Mouse (Mus musculus) forebrain, embryonic 12.5 days (tissue): ENCODE results near the gene Pter. TPM values are rescaled to one million over a fixed set of nuclear protein-coding genes. Genes with fewer than 3 reads are reported as not detected.

Source experiments
- ATAC-seq: fragments of 200-750 bp; cut with Nextera tagmentation; 2 replicates; pipeline ENCODE4 v1.8.0; 2017; ENCODE audit warnings: moderate TSS enrichment; ENCODE audit not compliant: low FRiP score
- H3K27ac ChIP-seq: fragments of 300-500 bp; sonication (generic); 2 replicates; pipeline ENCODE4 v1.5.1; 2016; ENCODE audit warnings: mild to moderate bottlenecking
- H3K27me3 ChIP-seq: fragments of 300-500 bp; sonication (generic); 2 replicates; pipeline ENCODE4 v1.6.1; 2016; ENCODE audit warnings: mild to moderate bottlenecking
- H3K36me3 ChIP-seq: fragments of 300-500 bp; sonication (generic); replicated peaks from 2 replicates; pipeline ENCODE4 v1.6.1; 2016; ENCODE audit warnings: mild to moderate bottlenecking
- H3K4me1 ChIP-seq: fragments of 300-500 bp; sonication (generic); 2 replicates; pipeline ENCODE4 v1.6.1; 2016
- H3K4me2 ChIP-seq: fragments of 300-500 bp; sonication (generic); 2 replicates; pipeline ENCODE4 v1.6.1; 2016; ENCODE audit warnings: mild to moderate bottlenecking, moderate library complexity
- H3K4me3 ChIP-seq: fragments of 300-500 bp; sonication (generic); replicated peaks from 2 replicates; pipeline ENCODE4 v1.5.1; 2016; ENCODE audit warnings: mild to moderate bottlenecking
- H3K9ac ChIP-seq: fragments of 300-500 bp; sonication (generic); 2 replicates; pipeline ENCODE4 v1.6.1; 2016; ENCODE audit warnings: mild to moderate bottlenecking
- H3K9me3 ChIP-seq: fragments of 300-500 bp; sonication (generic); 2 replicates; pipeline ENCODE4 v1.6.1; 2016
- WGBS: fragments of 180-500 bp; shearing (Covaris S2); methylation state at CpG from one replicate; pipeline ENCODE4 v1.1.7; 2016; 5-methylcytosine and 5-hydroxymethylcytosine counted together
- polyA plus RNA-seq: library from polyadenylated mRNA; unstranded; fragments of >200 nt; fragmentation: Nextera tagmentation; extraction: Ambion mirVana; gene quantifications from 2 replicates; pipeline ENCODE4 v1.2.1, GENCODE M21; 2016

Gene Pter
- polyA plus RNA-seq, 1 experiment from 2014 or later = 7.5 TPM

DNA sequence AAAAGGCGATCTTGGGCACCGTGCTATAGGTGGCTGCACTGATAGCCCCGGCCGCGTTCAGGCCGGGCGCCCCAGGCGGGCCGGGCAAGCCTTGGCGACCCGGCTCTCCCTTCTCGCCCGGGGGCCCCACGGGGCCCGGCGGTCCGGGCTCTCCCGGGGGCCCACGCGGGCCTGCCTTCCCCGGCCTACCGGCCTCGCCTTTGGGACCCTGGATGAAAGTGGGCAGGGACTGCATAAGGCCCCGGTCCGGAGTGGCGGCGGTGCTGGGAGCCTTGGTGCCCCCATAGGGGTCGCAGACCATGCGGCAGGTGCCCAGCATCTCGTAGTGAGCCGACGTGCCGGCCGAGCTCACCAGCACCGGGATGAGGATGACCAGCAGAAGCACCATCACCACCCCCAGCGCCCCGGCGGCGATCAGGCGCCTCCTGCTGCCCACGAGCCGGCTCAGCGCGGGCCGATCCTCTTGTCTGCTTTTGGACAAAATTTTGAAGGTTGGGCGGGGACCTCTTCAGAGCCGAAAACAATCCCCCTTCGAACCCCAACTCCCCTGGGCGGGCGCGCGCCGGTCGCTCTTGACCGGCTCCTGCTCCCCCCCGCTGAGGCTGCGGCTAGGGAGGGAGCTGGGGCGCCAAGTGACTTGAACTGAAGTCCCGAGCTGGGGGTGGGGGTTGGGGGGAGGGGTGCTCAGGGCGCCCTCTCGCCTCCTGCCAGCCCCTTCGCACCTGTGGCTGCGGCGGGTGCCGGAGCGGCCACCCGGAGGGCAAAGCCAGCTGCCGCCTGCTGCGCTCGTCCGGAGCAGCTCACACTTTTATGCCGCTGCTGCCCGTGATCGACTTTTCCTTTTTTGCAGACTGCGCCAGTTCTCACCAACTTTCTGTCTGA is 86.9 kb downstream of the Pter start:
- Histone ChIP-seq H3K27me3 (peaks cover 53% of the 10 kb centered on the region), H3K36me3 (no peaks in the 10 kb centered on the region), H3K4me2 (peak overlapping the region; percentile 100), H3K9ac (peak overlapping the region; percentile 59), H3K27ac (no peak overlapping the region), H3K4me1 (peaks cover 18% of the 10 kb centered on the region), H3K4me3 (peak overlapping the region; percentile 61), H3K9me3 (no peaks in the 10 kb centered on the region)
- whole genome bisulfite sequencing = 0% methylated on average over 73 of the region's 75 CpGs
- peak; percentile 78 for ATAC-seq

DNA sequence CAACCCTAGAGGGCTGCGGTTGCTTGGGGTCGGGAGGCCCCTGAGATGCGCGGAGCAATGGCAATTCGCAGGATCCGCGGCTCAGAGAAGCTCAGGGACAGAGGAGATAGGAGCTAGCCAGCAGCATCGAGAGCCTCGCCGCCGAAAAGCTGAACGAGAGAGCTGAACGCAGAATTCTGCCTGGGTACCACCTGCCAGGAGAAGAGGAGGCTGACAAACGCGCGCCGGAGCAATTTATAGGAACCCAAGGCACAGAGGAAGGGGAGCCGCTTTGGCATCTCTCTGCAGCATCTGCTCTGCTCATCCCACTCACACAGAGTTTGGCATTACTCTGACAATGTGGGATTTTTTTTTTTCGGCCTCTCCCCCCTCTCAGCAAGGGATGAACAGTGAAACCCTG is 87.6 kb downstream of the Pter start, which contains the start of gene C1ql3:
C1ql3 (minus strand) TSS at position 335 of the 400 bp plus-strand sequence.
- H3K4me3 ChIP-seq = peak within 1 kb of the TSS; percentile 61
- WGBS = under 1% methylated on average over 19 of the region's 19 CpGs
- no peak within 1 kb of the TSS for H3K27ac ChIP-seq
- no peaks in the 10 kb centered on the region for H3K36me3 ChIP-seq
- H3K9me3 ChIP-seq = no peaks in the 10 kb centered on the region
- peaks cover 18% of the 10 kb centered on the region for H3K4me1 ChIP-seq
- peak within 1 kb of the TSS; percentile 100 for H3K4me2 ChIP-seq
- ATAC-seq = peak; percentile 51; the same call in 1 of the 2 replicates
- peaks cover 53% of the 10 kb centered on the region for H3K27me3 ChIP-seq
- H3K9ac ChIP-seq = peak within 1 kb of the TSS; percentile 59

DNA sequence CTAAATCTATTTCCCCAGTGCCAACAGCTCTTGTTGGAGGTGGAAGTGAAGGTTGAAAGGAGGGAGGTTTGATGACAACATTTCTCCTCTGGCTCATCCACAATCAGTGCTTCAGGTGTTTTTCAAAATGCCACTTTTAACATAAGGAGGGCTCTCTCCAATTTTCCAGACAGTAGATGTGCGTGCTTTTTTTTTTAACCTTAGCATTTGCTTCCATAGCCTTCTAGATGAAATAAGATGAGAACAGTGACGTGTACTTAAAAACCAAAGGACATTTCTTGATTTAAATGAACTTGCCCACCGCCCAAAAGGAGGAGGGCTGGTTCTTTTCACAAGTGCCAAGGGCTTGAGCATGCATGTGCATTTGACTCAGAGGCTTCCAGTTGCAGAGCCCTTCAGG is 88.1 kb downstream of the Pter start:
- peaks cover 53% of the 10 kb centered on the region for H3K27me3 ChIP-seq
- 27% methylated on average over 3 of the region's 3 CpGs for WGBS
- no peak for ATAC-seq
- no peaks in the 10 kb centered on the region for H3K36me3 ChIP-seq
- H3K9ac ChIP-seq = no peak overlapping the region
- H3K4me1 ChIP-seq = peaks cover 18% of the 10 kb centered on the region
- H3K4me2 ChIP-seq = peak overlapping the region; percentile 100; the same call in 1 of the 2 replicates
- no peaks in the 10 kb centered on the region for H3K9me3 ChIP-seq
- no peak overlapping the region for H3K27ac ChIP-seq
- H3K4me3 ChIP-seq = peak overlapping the region; percentile 61

DNA sequence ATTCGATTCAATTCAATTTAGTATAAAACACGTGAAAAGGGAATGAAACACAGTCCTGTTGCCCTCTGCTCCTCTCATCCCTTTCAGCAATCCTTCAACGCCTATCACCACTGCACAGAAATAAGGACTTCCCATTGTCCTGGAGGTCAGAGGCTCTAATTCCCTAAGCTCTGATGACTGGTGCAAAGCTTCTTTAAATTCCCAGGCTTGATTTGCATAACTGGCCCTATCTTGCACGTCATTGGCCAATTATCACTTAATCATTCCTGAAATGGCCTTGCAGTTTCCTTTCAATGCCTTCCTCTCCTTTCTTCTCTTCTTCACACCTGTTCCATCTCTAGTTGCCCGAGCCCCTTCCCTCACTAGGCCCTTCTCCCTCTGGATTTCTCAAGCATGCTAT is 94.5 kb downstream of the Pter start:
- Histone ChIP-seq H3K4me3 (no peak overlapping the region), H3K27me3 (peaks cover 5% of the 10 kb centered on the region), H3K4me2 (no peak overlapping the region), H3K9ac (no peak overlapping the region), H3K4me1 (0 out of 2 replicates have a peak, but pooled peaks cover 4% of the 10 kb centered on the region), H3K9me3 (no peaks in the 10 kb centered on the region), H3K27ac (no peak overlapping the region), H3K36me3 (no peaks in the 10 kb centered on the region)
- ATAC-seq = no peak
- WGBS = 22% methylated on average over 5 of the region's 5 CpGs

DNA sequence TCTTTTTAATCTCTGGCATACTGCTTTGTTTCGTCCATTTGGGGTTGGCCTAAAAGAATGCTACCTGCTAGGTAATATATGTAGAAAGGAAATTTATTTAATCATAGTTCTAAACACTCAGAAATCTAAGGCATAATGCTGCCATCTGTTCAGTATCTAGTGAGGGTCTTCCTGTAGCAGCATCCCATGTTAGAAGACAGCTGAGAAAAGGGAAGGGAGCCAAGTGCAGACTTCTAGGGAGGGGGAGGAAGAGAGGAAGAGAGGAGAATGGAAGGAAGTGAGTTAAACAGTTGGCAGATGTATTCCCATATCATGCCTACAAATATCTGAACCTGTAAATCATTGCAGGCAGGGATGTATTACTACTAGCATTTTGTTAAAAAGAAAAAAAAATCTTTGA is 95.0 kb downstream of the Pter start:
- ATAC-seq = no peak
- Histone ChIP-seq H3K4me3 (no peak overlapping the region), H3K4me1 (0 out of 2 replicates have a peak, but pooled peaks cover 4% of the 10 kb centered on the region), H3K9me3 (no peaks in the 10 kb centered on the region), H3K36me3 (no peaks in the 10 kb centered on the region), H3K27ac (no peak overlapping the region), H3K9ac (no peak overlapping the region), H3K4me2 (no peak overlapping the region), H3K27me3 (peaks cover under 1% of the 10 kb centered on the region)
- WGBS = 66% methylated on average over 1 of the region's 1 CpGs

DNA sequence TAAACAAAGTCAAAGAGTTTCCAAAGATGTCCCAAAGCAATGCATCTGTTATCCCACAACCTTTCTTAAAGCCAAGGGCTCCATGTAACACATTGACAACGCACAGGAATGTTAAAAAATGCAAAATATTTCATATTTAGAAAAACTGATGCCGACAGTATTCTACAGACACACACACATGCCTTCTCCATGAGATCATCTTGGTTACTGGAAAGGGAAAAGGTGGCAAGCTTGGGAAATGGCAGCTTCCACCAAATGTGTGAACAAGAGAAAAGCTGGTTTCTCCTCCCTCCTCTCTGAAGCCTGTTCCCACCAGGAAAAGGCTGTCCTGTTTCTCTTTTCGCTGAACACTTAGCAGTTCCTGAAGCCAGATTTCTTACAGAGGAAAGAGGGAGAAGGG is 114.9 kb downstream of the Pter start:
- Histone ChIP-seq H3K27ac (no peak overlapping the region), H3K36me3 (no peaks in the 10 kb centered on the region), H3K9me3 (no peaks in the 10 kb centered on the region), H3K27me3 (no peaks in the 10 kb centered on the region), H3K4me3 (no peak overlapping the region), H3K4me1 (no peaks in the 10 kb centered on the region), H3K9ac (no peak overlapping the region), H3K4me2 (no peak overlapping the region)
- no peak for ATAC-seq
- WGBS = 84% methylated on average over 3 of the region's 3 CpGs

DNA sequence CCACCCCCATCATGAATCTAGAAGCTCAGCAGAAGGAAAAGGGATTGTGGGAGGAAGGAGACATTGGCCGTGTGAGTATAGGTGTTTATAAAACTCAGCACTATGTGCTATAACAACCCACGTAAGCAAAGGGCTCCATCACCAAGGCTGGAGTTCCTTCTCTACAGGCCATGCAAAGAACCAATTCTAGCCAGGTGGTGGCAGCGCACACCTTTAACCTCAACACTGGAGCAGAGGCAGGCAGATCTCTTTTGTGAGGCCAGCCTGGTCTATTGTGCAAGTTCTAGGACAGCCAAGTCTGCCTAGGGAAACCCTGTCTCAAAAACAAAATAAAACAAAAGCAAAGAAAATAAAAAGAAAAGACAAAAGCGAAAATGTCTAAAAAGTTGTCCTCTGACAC is 115.9 kb downstream of the Pter start:
- Histone ChIP-seq H3K36me3 (no peaks in the 10 kb centered on the region), H3K9me3 (no peaks in the 10 kb centered on the region), H3K4me3 (no peak overlapping the region), H3K27me3 (no peaks in the 10 kb centered on the region), H3K4me2 (no peak overlapping the region), H3K9ac (no peak overlapping the region), H3K27ac (no peak overlapping the region), H3K4me1 (no peaks in the 10 kb centered on the region)
- 87% methylated on average over 4 of the region's 4 CpGs for WGBS
- ATAC-seq = no peak

DNA sequence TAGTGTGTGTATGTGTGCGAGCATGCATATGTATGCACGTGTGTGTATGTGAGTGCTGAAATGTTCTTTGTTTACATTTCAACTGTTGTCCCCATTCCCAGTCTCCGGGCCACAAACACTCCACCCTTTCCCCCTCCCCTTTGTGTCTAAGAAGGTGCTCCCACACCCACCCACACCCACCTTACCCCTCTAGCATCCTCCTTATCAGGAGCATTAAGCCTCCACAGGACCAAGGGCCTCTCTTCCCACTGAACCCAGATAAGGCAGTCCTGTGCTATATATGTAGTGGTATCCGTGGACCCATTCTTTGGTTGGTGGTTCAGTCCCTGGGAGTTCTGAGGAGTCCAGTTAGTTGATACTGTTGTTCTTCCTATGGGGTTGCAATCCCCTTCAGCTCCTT is 120.7 kb downstream of the Pter start:
- no peak overlapping the region for H3K9ac ChIP-seq
- H3K4me1 ChIP-seq = no peaks in the 10 kb centered on the region
- H3K27me3 ChIP-seq = no peaks in the 10 kb centered on the region
- no peaks in the 10 kb centered on the region for H3K36me3 ChIP-seq
- H3K4me2 ChIP-seq = no peak overlapping the region
- no peaks in the 10 kb centered on the region for H3K9me3 ChIP-seq
- H3K27ac ChIP-seq = no peak overlapping the region
- no peak overlapping the region for H3K4me3 ChIP-seq
- WGBS = 88% methylated on average over 4 of the region's 4 CpGs
- ATAC-seq = no peak

DNA sequence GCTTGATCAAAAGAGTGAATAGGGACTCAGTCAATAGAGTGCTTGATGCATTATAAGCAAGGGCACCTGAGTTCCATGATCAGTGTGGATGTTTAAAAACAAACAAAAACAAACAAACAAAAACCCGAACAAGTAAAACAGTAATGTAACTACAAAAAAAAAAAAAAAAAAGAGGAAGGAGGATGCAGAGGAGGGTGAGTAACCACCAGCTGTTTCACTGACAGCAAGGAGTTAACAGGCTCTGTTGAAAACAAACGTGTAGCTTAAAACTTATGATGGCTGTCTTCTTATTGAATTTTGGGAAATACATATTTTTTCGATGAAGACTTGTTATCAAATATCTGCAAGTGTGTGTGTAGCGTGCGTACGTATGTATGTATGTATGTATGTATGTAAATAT is 124.8 kb downstream of the Pter start:
- Histone ChIP-seq H3K27me3 (no peaks in the 10 kb centered on the region), H3K4me2 (no peak overlapping the region), H3K4me1 (no peaks in the 10 kb centered on the region), H3K27ac (no peak overlapping the region), H3K36me3 (no peaks in the 10 kb centered on the region), H3K9me3 (no peaks in the 10 kb centered on the region), H3K9ac (no peak overlapping the region), H3K4me3 (no peak overlapping the region)
- WGBS = 89% methylated on average over 6 of the region's 6 CpGs
- ATAC-seq = no peak

Other genes with a start within 250 kb of the Pter start
- 0.68 and 0.89 TPM in 2 replicates for gene C1ql3, start 87.8 kb downstream of the Pter start, polyA plus RNA-seq